Mouse (Mus musculus): ENCODE measurements around the gene Ppp1r14a.

The Ppp1r14a gene

GRCm38 (mm10) chr7:29328984-29329383 lies 39.9 kb downstream of the Ppp1r14a start:
- no peak for DNase-seq (ENCODE audit: low read depth, low spot score)

- DNase-seq (ENCODE audit: low read depth, low spot score): no peak
These were observed 45.0 kb downstream of the Ppp1r14a start for GRCm38 (mm10) chr7:29334156-29334555.

GRCm38 (mm10) chr7:29335276-29335675 lies 46.2 kb downstream of the Ppp1r14a start:
- no peak for DNase-seq (ENCODE audit: low read depth, low spot score)

- no peak for DNase-seq (ENCODE audit: low read depth, low spot score)
These were observed 46.9 kb downstream of the Ppp1r14a start for GRCm38 (mm10) chr7:29335841-29336671.

- no peak for DNase-seq (ENCODE audit: low read depth, low spot score)
These were observed 47.7 kb downstream of the Ppp1r14a start for GRCm38 (mm10) chr7:29336795-29337319.

- no peak for DNase-seq (ENCODE audit: low read depth, low spot score)
These were observed 48.7 kb downstream of the Ppp1r14a start for GRCm38 (mm10) chr7:29337766-29338165.

- no peak for DNase-seq (ENCODE audit: low read depth, low spot score)
These were observed 49.3 kb downstream of the Ppp1r14a start for GRCm38 (mm10) chr7:29338351-29338919.

GRCm38 (mm10) chr7:29338984-29339679 lies 50.0 kb downstream of the Ppp1r14a start:
- no peak for DNase-seq (ENCODE audit: low read depth, low spot score)

GRCm38 (mm10) chr7:29340247-29340646 lies 51.1 kb downstream of the Ppp1r14a start:
- DNase-seq (ENCODE audit: low read depth, low spot score): no peak

GRCm38 (mm10) chr7:29340838-29341237 lies 51.7 kb downstream of the Ppp1r14a start:
- DNase-seq (ENCODE audit: low read depth, low spot score): no peak

- DNase-seq (ENCODE audit: low read depth, low spot score): no peak
These were observed 52.6 kb downstream of the Ppp1r14a start for GRCm38 (mm10) chr7:29341722-29342121.

GRCm38 (mm10) chr7:29342489-29343092 lies 53.5 kb downstream of the Ppp1r14a start:
- DNase-seq (ENCODE audit: low read depth, low spot score): no peak
